Mouse (Mus musculus): ENCODE data around the gene Il6st. TPM values are rescaled to one million over a fixed set of nuclear protein-coding genes. Genes with fewer than 3 reads are reported as not detected.

Il6st gene
- polyA plus RNA-seq, 1 experiment: 8.3 TPM

- WGBS: 90% methylated on average over 12 of the region's 12 CpGs
- Histone ChIP-seq H3K27ac (ENCODE audit: insufficient read depth, low read depth, low read length) (no peak overlapping the region), H3K36me3 (ENCODE audit: control insufficient read depth, insufficient read depth, low read length) (peaks cover 46% of the 10 kb centered on the region), H3K4me3 (ENCODE audit: low read depth, low read length) (no peak overlapping the region), H3K4me1 (ENCODE audit: control insufficient read depth, insufficient read depth, insufficient read length, low read length) (no peaks in the 10 kb centered on the region), H3K27me3 (ENCODE audit: control insufficient read depth, insufficient read depth, low read length) (no peaks in the 10 kb centered on the region)
- no peak for TF ChIP-seq POLR2A (IDR thresholded peaks at IDR 0.05; ENCODE audit: low read depth, low read length)
- no peak for TF ChIP-seq CTCF (IDR thresholded peaks at IDR 0.05; ENCODE audit: extremely low read depth, insufficient read length, insufficient replicate concordance, low read depth, low read length)
Observed at GRCm38 (mm10) chr13:112494590-112494989, 30.7 kb downstream of the Il6st start.

GRCm38 (mm10) chr13:112500027-112500426 lies 36.2 kb downstream of the Il6st start:
- Histone ChIP-seq H3K36me3 (ENCODE audit: control insufficient read depth, insufficient read depth, low read length) (peaks cover 68% of the 10 kb centered on the region), H3K4me1 (ENCODE audit: control insufficient read depth, insufficient read depth, insufficient read length, low read length) (no peaks in the 10 kb centered on the region), H3K27me3 (ENCODE audit: control insufficient read depth, insufficient read depth, low read length) (no peaks in the 10 kb centered on the region), H3K27ac (ENCODE audit: insufficient read depth, low read depth, low read length) (no peak overlapping the region), H3K4me3 (ENCODE audit: low read depth, low read length) (no peak overlapping the region)
- TF ChIP-seq CTCF (IDR thresholded peaks at IDR 0.05; ENCODE audit: extremely low read depth, insufficient read length, insufficient replicate concordance, low read depth, low read length) (no peak), POLR2A (IDR thresholded peaks at IDR 0.05; ENCODE audit: low read depth, low read length) (no peak)
- 88% methylated on average over 4 of the region's 4 CpGs for WGBS

- 74% methylated on average over 9 of the region's 9 CpGs for WGBS
- H3K27ac ChIP-seq (ENCODE audit: insufficient read depth, low read depth, low read length): no peak overlapping the region
Observed at GRCm38 (mm10) chr13:112500466-112500865, 36.6 kb downstream of the Il6st start.

GRCm38 (mm10) chr13:112503846-112504245 lies 40.0 kb downstream of the Il6st start:
- H3K4me1 ChIP-seq (ENCODE audit: control insufficient read depth, insufficient read depth, insufficient read length, low read length): no peaks in the 10 kb centered on the region
- H3K36me3 ChIP-seq (ENCODE audit: control insufficient read depth, insufficient read depth, low read length): peaks cover 52% of the 10 kb centered on the region
- TF ChIP-seq CTCF (IDR thresholded peaks at IDR 0.05; ENCODE audit: extremely low read depth, insufficient read length, insufficient replicate concordance, low read depth, low read length) (no peak), POLR2A (IDR thresholded peaks at IDR 0.05; ENCODE audit: low read depth, low read length) (no peak)
- 93% methylated on average over 13 of the region's 13 CpGs for WGBS
- no peak overlapping the region for H3K27ac ChIP-seq (ENCODE audit: insufficient read depth, low read depth, low read length)
- no peaks in the 10 kb centered on the region for H3K27me3 ChIP-seq (ENCODE audit: control insufficient read depth, insufficient read depth, low read length)
- no peak overlapping the region for H3K4me3 ChIP-seq (ENCODE audit: low read depth, low read length)

More at GRCm38 (mm10) chr13:112500466-112500865, 36.6 kb downstream of the Il6st start:
- TF ChIP-seq CTCF (IDR thresholded peaks at IDR 0.05; ENCODE audit: extremely low read depth, insufficient read length, insufficient replicate concordance, low read depth, low read length): no peak
- no peak for TF ChIP-seq POLR2A (IDR thresholded peaks at IDR 0.05; ENCODE audit: low read depth, low read length)
- peaks cover 68% of the 10 kb centered on the region for H3K36me3 ChIP-seq (ENCODE audit: control insufficient read depth, insufficient read depth, low read length)
- H3K27me3 ChIP-seq (ENCODE audit: control insufficient read depth, insufficient read depth, low read length): no peaks in the 10 kb centered on the region
- H3K4me3 ChIP-seq (ENCODE audit: low read depth, low read length): no peak overlapping the region
- H3K4me1 ChIP-seq (ENCODE audit: control insufficient read depth, insufficient read depth, insufficient read length, low read length): no peaks in the 10 kb centered on the region

GRCm38 (mm10) chr13:112505436-112505835 lies 41.6 kb downstream of the Il6st start:
- TF ChIP-seq POLR2A (IDR thresholded peaks at IDR 0.05; ENCODE audit: low read depth, low read length): no peak
- TF ChIP-seq CTCF (IDR thresholded peaks at IDR 0.05; ENCODE audit: extremely low read depth, insufficient read length, insufficient replicate concordance, low read depth, low read length): no peak
- no peak overlapping the region for H3K27ac ChIP-seq (ENCODE audit: insufficient read depth, low read depth, low read length)
- 88% methylated on average over 6 of the region's 6 CpGs for WGBS
- H3K27me3 ChIP-seq (ENCODE audit: control insufficient read depth, insufficient read depth, low read length): no peaks in the 10 kb centered on the region
- H3K4me3 ChIP-seq (ENCODE audit: low read depth, low read length): no peak overlapping the region
- no peaks in the 10 kb centered on the region for H3K4me1 ChIP-seq (ENCODE audit: control insufficient read depth, insufficient read depth, insufficient read length, low read length)
- peaks cover 45% of the 10 kb centered on the region for H3K36me3 ChIP-seq (ENCODE audit: control insufficient read depth, insufficient read depth, low read length)

GRCm38 (mm10) chr13:112506766-112507165 lies 42.9 kb downstream of the Il6st start:
- Histone ChIP-seq H3K4me1 (ENCODE audit: control insufficient read depth, insufficient read depth, insufficient read length, low read length) (no peaks in the 10 kb centered on the region; the same call in 1 of the 2 replicates), H3K27ac (ENCODE audit: insufficient read depth, low read depth, low read length) (no peak overlapping the region), H3K27me3 (ENCODE audit: control insufficient read depth, insufficient read depth, low read length) (no peaks in the 10 kb centered on the region), H3K4me3 (ENCODE audit: low read depth, low read length) (no peak overlapping the region), H3K36me3 (ENCODE audit: control insufficient read depth, insufficient read depth, low read length) (peaks cover 34% of the 10 kb centered on the region)
- no peak for TF ChIP-seq POLR2A (IDR thresholded peaks at IDR 0.05; ENCODE audit: low read depth, low read length)
- no peak for TF ChIP-seq CTCF (IDR thresholded peaks at IDR 0.05; ENCODE audit: extremely low read depth, insufficient read length, insufficient replicate concordance, low read depth, low read length)
- 80% methylated on average over 13 of the region's 13 CpGs for WGBS

- 76% methylated on average over 13 of the region's 13 CpGs for WGBS
- TF ChIP-seq POLR2A (IDR thresholded peaks at IDR 0.05; ENCODE audit: low read depth, low read length): no peak
- TF ChIP-seq CTCF (IDR thresholded peaks at IDR 0.05; ENCODE audit: extremely low read depth, insufficient read length, insufficient replicate concordance, low read depth, low read length): no peak
- H3K36me3 ChIP-seq (ENCODE audit: control insufficient read depth, insufficient read depth, low read length): peaks cover 30% of the 10 kb centered on the region
Observed at GRCm38 (mm10) chr13:112507691-112508090, 43.8 kb downstream of the Il6st start.

More at GRCm38 (mm10) chr13:112507691-112508090, 43.8 kb downstream of the Il6st start:
- no peak overlapping the region for H3K27ac ChIP-seq (ENCODE audit: insufficient read depth, low read depth, low read length)
- H3K27me3 ChIP-seq (ENCODE audit: control insufficient read depth, insufficient read depth, low read length): no peaks in the 10 kb centered on the region
- no peaks in the 10 kb centered on the region; the same call in 1 of the 2 replicates for H3K4me1 ChIP-seq (ENCODE audit: control insufficient read depth, insufficient read depth, insufficient read length, low read length)
- H3K4me3 ChIP-seq (ENCODE audit: low read depth, low read length): no peak overlapping the region
